Mouse (Mus musculus): ENCODE data around the gene Olfr1339. TPM values are rescaled to one million over a fixed set of nuclear protein-coding genes. Genes with fewer than 3 reads are reported as not detected.
A peak's percentile ranks its signal among the peaks of the same experiment; 100 is the strongest.

Gene Olfr1339
- 0.10 TPM in 1 of 2 replicates, not detected in the other for polyA plus RNA-seq (2012; rRNA removed)

GRCm38 (mm10) chr4:118731875-118732274 lies at the start of gene Olfr1339:
Gene Olfr1339, plus strand, starts transcription at chr4:118732175.
- no peak for DNase-seq (ENCODE audit: extremely low spot score in 1 of 2, low spot score in 1 of 2)

- DNase-seq (ENCODE audit: extremely low spot score in 1 of 2, low spot score in 1 of 2): no peak
Observed at GRCm38 (mm10) chr4:118687086-118687485, 44.9 kb upstream of the Olfr1339 start.

- DNase-seq (ENCODE audit: extremely low spot score in 1 of 2, low spot score in 1 of 2): no peak
Observed at GRCm38 (mm10) chr4:118692412-118692973, 39.5 kb upstream of the Olfr1339 start, which contains the start of gene Olfr1342. Gene Olfr1342, minus strand, starts transcription at chr4:118692756.

- DNase-seq (ENCODE audit: extremely low spot score in 1 of 2, low spot score in 1 of 2): no peak
Observed at GRCm38 (mm10) chr4:118693812-118694211, 38.2 kb upstream of the Olfr1339 start.

- no peak for DNase-seq (ENCODE audit: extremely low spot score in 1 of 2, low spot score in 1 of 2)
Observed at GRCm38 (mm10) chr4:118703223-118703622, 28.8 kb upstream of the Olfr1339 start, which contains the start of gene Olfr1341. Gene Olfr1341, plus strand, starts transcription at chr4:118703523.

GRCm38 (mm10) chr4:118708086-118708485 lies 23.9 kb upstream of the Olfr1339 start:
- no peak for DNase-seq (ENCODE audit: extremely low spot score in 1 of 2, low spot score in 1 of 2)

GRCm38 (mm10) chr4:118711656-118712055 lies 20.3 kb upstream of the Olfr1339 start:
- no peak for DNase-seq (ENCODE audit: extremely low spot score in 1 of 2, low spot score in 1 of 2)

GRCm38 (mm10) chr4:118719838-118720237 lies 12.1 kb upstream of the Olfr1339 start, which contains the start of gene Olfr1340:
Gene Olfr1340, plus strand, starts transcription at chr4:118720138.
- no peak for DNase-seq (ENCODE audit: extremely low spot score in 1 of 2, low spot score in 1 of 2)

GRCm38 (mm10) chr4:118721742-118722483 lies 10.1 kb upstream of the Olfr1339 start:
- peak; percentile 2 to 17 for DNase-seq (ENCODE audit: extremely low spot score in 1 of 2, low spot score in 1 of 2)

- no peak for DNase-seq (ENCODE audit: extremely low spot score in 1 of 2, low spot score in 1 of 2)
Observed at GRCm38 (mm10) chr4:118739574-118739973, 7.6 kb downstream of the Olfr1339 start.

GRCm38 (mm10) chr4:118740988-118741698 lies 9.2 kb downstream of the Olfr1339 start:
- no peak for DNase-seq (ENCODE audit: extremely low spot score in 1 of 2, low spot score in 1 of 2)

- no peak for DNase-seq (ENCODE audit: extremely low spot score in 1 of 2, low spot score in 1 of 2)
Observed at GRCm38 (mm10) chr4:118741881-118742280, 9.9 kb downstream of the Olfr1339 start.

- no peak for DNase-seq (ENCODE audit: extremely low spot score in 1 of 2, low spot score in 1 of 2)
Observed at GRCm38 (mm10) chr4:118758637-118759036, 26.7 kb downstream of the Olfr1339 start, which contains the start of gene Olfr1338. Gene Olfr1338, minus strand, starts transcription at chr4:118758737.

- no peak for DNase-seq (ENCODE audit: extremely low spot score in 1 of 2, low spot score in 1 of 2)
Observed at GRCm38 (mm10) chr4:118782486-118782885, 50.5 kb downstream of the Olfr1339 start, which contains the start of gene Olfr1337. Gene Olfr1337, minus strand, starts transcription at chr4:118782586.

Other genes with a start within 250 kb of the Olfr1339 start
- gene Tie1, start 242.1 kb upstream of the Olfr1339 start, polyA plus RNA-seq (2012; rRNA removed): 11.8 and 13.3 TPM in 2 replicates
- gene 2610528J11Rik, start 205.2 kb upstream of the Olfr1339 start, polyA plus RNA-seq (2012; rRNA removed): 0.10 and 0.36 TPM in 2 replicates
- gene Tmem125, start 188.1 kb upstream of the Olfr1339 start, polyA plus RNA-seq (2012; rRNA removed): 10.0 and 12.3 TPM in 2 replicates
- gene Cfap57, start 111.4 kb upstream of the Olfr1339 start, polyA plus RNA-seq (2012; rRNA removed): 0.36 and 0.50 TPM in 2 replicates
- gene Ebna1bp2, start 111.4 kb upstream of the Olfr1339 start, polyA plus RNA-seq (2012; rRNA removed): 49.0 and 54.8 TPM in 2 replicates
- gene Olfr62, start 73.2 kb upstream of the Olfr1339 start, polyA plus RNA-seq (2012; rRNA removed): not detected in 2 replicates
- gene Olfr1342, start 39.4 kb upstream of the Olfr1339 start, polyA plus RNA-seq (2012; rRNA removed): not detected in 2 replicates
- gene Olfr1341, start 28.7 kb upstream of the Olfr1339 start, polyA plus RNA-seq (2012; rRNA removed): 0.02 TPM in 1 of 2 replicates, not detected in the other
- gene Olfr1340, start 12.0 kb upstream of the Olfr1339 start, polyA plus RNA-seq (2012; rRNA removed): 0.06 TPM in 1 of 2 replicates, not detected in the other
- not detected in 2 replicates for gene Olfr1338, start 26.6 kb downstream of the Olfr1339 start, polyA plus RNA-seq (2012; rRNA removed)
- not detected in 2 replicates for gene Olfr1337, start 50.4 kb downstream of the Olfr1339 start, polyA plus RNA-seq (2012; rRNA removed)
- not detected in 2 replicates for gene Olfr1335, start 77.8 kb downstream of the Olfr1339 start, polyA plus RNA-seq (2012; rRNA removed)
- gene Olfr1333, start 104.1 kb downstream of the Olfr1339 start, polyA plus RNA-seq (2012; rRNA removed): not detected in 2 replicates
- not detected in 2 replicates for gene Olfr1331, start 132.5 kb downstream of the Olfr1339 start, polyA plus RNA-seq (2012; rRNA removed)
- gene Olfr1330, start 156.4 kb downstream of the Olfr1339 start, polyA plus RNA-seq (2012; rRNA removed): not detected in 2 replicates
- not detected in 2 replicates for gene Olfr1329, start 185.3 kb downstream of the Olfr1339 start, polyA plus RNA-seq (2012; rRNA removed)
- gene Olfr1328, start 206.4 kb downstream of the Olfr1339 start, polyA plus RNA-seq (2012; rRNA removed): 0.02 and 0.10 TPM in 2 replicates
- 0.04 TPM in 2 replicates for gene Lao1, start 229.4 kb downstream of the Olfr1339 start, polyA plus RNA-seq (2012; rRNA removed)

All from frontal cortex, adult 2 months (tissue).